Mouse (Mus musculus) adrenal gland (tissue): ENCODE results near the gene Jmjd1c.

Experiments
- intact Hi-C: fragments of 180-260 bp; cut with DNase I; formaldehyde crosslinking; loops from one replicate; pipeline ENCODE4 v1.15.1; 2025
- long read RNA-seq, 2 experiments: library from polyadenylated mRNA; unstranded; transcript quantifications; one replicate each; pipeline ENCODE4 v2.0.0; 2020; ENCODE audit warnings: borderline replicate concordance in 1 of 2; ENCODE audit not compliant: insufficient replicate concordance in 1 of 2

Gene Jmjd1c
- long read RNA-seq, experiment 1, partial matches to known transcripts = 4 of 5 reads
- long read RNA-seq, experiment 1, other reads (novel, unspliced or antisense) = 1 of 5 reads
- long read RNA-seq, experiment 2, partial matches to known transcripts = 8 of 15 reads
- long read RNA-seq, experiment 2, other reads (novel, unspliced or antisense) = 7 of 15 reads

DNA sequence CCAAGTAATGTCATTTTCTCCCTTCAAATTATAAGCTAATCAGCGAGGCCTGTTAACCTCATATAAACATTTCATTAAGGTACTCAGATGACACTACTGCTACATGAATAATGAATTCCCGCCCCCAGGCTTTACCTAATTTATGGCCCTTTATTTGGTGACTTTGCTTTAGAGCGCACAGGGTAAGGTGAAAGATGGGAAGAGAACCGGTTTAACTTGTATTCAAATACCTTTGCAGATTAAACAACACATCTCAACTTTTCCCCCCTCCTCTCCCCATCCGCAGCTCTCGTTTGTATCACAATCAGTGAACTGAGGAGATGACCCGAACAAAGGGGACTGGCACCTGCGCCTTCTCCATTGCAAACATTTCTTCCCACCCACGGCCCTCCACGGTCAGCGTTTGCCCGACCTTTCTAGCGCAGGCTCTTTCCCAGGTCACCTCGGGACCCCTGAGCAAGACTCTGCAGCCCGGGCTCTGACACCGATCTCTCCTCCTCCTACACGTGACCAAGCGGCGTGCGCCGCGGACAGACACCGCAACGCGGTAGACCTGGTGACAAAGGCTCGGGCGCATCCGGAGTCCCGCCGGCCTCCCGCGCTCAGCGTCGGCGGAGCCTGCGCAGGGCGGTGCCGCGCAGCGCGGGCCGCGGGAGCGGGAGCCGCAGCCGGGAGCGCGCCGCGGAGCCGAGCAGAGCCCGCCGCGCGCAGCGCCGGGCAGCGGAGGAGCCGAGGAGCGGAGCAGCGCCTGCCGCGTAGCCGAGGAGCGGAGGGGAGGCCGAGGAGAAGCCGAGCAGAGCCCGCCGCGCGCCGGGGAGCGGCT, at the start of gene Jmjd1c:
Jmjd1c (plus strand) TSS at position 328 of the 823 bp plus-strand sequence.
- intact Hi-C loops = no loop called here

DNA sequence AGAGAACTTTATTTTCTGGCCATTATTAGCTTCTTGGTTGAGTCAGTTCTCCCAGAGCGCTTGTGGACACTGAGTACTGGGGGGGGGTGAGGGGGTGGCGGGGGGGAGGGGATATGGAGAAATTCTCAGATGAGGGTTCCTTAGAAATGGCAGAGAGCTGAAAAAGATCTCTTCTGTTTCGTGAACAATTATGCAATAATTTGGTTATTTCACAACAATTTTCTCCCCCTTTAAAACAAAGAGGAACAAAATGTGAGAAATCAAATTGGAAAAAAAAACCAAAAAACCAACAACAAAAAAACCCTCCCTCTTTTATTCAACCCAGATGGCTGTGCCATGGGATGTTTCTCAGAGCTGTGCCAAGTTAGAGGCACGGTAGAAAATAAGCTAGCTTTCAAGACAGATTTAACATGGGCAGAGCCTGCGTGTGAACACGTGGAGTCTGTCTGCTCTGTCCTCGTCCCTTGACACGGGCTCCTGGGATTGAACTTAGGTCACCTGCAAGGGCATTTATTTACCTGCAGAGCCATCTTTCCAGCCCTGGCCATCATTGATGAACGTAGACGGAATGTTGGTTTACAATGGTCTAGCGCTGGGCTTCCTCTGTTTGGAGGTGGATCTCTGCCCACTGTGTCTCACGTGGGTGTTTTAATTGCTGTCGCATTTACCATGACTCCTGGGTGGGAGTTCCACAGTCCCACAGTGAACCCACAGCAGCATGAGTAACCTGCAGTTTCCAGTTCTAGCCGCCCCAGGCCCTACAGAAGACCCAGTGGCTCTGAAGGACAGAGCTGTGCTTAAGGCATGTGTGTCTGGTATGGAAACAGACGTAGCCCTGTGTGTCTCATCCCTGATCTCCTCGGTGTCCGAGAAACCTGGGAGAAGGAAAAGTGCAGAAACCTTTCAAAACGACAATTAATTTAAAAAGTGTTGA, 47.9 kb upstream of the Jmjd1c start:
- intact Hi-C loops = no loop called here

DNA sequence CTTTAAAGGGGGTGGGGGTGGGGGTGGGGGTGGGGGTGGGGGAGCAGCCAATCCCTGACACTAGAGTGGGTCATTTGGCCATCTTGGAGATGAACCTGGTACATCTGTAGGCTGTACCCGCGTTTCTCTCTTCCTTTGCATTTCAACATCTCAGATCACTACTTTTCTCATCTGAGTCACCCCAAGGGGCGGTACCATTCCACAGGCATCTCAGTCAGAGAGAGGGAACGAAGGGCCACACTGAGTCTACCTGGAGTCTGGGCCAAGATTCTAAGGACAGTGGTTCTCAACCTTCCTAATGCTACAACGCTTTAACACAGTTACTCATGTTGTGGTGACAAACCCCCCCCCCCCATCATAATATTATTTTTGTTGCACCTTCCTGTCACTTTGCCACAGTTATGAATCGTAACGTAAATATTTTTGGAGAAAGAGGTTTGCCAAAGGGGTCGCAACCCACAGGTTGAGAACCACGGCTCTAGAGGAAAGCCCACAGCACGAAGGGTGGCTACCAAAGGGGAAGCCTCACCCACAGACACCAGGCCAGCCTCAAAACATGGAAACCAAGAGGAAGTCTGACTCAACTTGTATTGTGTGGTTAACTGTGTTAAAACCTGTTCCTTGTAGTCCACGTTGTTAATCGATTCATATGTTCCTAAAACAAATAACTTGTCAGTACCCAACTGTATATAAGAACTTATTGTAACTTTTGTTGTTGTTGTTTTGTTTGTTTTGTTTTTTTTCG, 46.9 kb upstream of the Jmjd1c start:
- intact Hi-C loops = no loop called here

DNA sequence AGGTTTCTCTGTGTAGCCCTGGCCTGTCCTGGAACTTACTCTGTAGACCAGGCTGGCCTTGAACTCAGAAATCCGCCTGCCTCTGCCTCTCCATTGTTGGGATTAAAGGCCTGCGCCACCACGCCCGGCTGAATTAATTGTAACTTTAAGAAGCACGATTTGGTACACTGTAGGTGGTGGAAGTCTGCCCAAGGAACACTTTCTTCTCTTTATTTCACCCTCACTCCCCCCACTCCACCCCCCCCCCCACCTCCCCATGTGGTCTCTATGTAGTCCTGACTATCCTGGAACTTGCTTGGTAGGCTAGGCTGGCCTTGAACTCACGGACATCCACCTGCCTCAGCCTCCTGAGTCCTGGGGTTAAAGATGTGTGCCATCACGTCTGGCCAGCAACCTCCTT, 46.3 kb upstream of the Jmjd1c start:
- intact Hi-C loops = no loop called here

DNA sequence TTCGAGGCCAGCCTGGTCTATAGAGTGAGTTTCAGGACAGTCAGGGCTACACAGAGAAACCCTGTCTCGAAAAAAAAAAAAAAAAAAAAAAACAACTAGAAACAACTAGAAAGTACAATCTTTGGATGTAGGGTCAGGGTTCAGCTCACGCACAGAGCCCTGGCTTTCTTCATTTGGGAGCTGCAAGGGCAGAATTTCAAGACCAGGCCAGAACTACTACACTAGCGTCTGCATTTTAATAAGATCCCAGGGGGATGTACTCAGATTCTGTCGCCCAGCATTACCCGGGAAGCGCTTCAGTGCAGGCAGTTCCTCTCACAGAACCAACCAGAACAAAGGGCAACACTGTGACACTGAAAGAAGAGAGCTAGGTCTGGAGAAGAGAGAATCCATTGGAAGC, 45.2 kb upstream of the Jmjd1c start:
- intact Hi-C loops = no loop called here

DNA sequence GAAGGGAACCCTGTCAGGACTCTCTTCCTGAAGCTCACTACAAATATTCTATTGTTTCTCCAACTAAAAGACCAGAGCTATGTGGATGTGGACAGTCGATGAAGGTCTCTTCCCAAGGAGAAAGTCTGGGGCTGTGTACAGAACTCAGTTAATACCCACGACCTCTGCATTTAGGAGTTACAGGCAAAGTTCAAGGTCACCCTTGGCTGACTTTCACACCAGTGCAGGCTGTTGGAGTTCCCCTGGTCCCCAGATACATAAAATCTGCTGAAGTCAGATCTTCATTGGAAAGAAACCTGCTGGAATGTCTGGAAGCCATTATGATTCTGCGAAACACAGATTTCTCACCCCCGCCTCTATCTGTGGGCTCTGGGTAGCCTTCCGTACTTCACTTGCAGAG, 44.5 kb upstream of the Jmjd1c start:
- intact Hi-C loops = no loop called here

DNA sequence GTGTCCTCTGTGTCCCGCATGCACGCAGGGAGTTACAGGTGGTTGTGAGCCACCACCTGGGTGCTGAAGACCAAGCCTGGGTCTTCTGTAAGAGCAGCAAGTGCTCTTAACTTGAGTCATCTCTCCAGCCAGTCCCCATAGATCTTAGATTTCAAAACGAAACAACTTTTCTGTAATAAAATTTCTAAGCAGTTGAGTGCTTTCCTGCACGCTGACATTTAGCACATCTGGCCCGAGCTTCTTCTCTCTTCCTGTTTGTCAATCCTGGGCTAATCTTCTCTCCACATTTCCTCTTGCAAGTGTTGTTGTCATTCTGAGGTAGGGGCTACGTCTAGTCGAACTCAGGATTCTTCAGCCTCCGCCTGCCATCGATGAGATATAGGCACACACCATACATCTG, 43.5 kb upstream of the Jmjd1c start:
- intact Hi-C loops = no loop called here

DNA sequence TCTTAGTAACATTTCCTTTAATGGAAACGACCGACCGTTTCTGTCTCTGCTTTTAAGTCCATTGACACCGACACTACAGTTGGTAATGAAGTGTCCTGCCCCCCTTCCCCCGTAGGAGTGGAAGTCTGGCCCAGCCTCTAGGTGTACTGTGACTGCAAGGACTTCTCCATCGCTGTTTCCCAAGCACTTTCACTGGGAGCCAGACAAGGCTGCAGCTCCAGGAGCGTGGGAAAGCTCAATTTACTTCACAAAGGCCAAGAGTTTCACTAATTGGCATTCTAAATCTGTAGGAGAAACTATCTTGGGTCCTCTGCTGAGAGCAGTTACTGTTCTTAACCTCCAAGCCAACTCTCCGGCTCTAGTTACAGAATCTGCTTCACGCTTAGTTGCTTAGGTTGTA, 42.5 kb upstream of the Jmjd1c start:
- intact Hi-C loops = no loop called here

DNA sequence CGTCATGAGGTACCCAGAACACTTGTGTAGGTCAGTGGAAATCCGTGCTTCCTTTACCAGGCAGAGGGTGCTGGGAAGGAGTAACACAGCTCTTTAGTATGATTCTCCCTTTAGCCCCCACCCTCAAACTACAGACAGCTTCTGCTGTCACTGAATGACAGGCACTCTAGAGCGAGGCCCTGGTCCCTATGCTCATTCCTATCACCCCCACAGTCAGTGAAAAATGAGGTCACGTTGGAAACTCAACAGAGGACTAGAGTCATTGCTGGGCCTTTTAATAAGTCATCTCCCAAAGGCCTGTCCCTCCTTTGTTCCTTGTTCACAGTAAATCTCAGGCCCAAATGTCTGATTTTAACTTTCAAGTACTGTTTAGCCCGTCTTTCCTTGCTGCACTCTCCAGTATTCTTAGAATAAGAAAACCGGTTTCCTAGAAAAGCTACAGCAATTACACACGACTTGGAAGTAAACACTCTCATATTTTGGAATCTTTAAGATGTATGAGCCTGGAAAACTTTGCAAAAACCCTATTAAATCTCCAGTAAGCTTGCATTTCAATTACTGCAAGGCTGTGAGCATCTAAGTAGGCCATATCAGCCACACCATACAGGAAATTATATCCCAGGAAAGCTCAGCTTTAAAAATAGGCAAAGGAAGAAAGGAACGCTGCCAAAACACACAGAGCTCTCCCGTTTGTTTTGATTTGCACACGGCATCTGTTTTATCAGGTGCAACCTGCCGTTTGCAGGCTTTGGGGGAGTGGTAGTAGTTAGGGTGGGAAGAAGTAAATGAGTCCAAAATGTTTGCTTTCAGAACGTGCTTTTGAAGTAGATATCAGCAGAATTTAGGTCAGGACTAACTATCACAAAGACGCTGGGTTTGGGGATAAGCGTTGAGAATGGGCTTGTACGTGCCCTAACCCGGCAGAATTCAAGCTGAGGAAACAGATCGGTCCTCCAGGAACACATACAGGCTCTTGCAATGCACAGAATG, 39.8 kb upstream of the Jmjd1c start:
- intact Hi-C loops = no loop called here

DNA sequence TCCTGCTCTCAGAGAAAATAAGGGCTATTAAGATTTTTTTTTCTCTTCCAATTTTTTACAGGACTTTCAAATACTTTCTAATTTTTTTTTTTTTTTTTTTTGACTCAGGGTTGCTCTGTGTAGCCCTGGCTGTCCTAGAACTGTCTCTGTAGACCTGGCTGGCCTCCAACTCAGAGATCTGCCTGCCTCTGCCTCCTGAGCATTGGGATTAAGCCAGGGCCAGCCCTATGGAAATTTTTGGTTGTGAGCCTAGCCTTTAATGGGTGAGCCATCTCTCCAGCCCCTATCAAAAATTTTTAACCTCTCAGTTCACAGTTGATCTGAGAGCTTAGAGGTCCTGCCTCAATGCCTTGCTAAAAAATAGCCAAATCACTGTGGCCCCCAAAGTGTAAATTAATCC, 38.7 kb upstream of the Jmjd1c start:
- intact Hi-C loops = no loop called here

DNA sequence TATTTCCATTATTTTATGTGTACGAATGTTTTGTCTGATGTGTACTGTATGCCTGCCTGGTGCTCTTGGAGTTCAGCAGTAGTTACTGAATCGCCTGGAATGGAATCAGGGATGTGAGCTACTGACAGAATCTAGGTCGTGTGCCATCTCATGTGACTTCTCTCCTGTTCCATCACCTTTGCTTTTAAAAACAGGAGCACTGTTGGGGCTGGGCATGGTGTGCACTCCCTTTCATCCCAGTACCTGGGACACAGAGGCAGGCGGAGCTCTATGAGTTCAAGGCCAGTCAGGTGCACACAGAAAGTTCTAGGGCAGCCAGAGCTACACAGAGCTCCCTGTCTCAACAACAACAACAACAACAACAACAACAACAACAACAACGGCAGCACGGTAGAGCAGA, 38.2 kb upstream of the Jmjd1c start:
- intact Hi-C loops = no loop called here

DNA sequence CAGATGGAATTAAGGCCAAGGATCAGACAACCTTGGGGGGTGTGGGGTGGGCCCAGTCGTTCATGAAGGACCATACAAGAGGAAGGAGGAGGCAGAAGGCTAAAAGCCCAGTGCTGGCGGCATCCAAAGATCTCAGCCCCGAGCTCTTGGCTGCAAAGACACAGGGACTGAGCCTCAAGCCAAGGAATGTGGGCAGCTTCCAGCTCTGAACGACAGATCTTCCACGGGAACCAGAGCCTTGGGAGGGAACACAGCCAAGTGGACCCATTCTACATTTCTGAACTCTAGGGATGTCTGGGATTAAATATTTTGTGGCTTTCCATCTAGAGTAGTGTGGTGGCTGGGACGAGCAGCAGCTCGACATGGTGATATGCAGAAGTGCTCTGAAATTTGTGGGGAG, 37.6 kb upstream of the Jmjd1c start:
- intact Hi-C loops = no loop called here

DNA sequence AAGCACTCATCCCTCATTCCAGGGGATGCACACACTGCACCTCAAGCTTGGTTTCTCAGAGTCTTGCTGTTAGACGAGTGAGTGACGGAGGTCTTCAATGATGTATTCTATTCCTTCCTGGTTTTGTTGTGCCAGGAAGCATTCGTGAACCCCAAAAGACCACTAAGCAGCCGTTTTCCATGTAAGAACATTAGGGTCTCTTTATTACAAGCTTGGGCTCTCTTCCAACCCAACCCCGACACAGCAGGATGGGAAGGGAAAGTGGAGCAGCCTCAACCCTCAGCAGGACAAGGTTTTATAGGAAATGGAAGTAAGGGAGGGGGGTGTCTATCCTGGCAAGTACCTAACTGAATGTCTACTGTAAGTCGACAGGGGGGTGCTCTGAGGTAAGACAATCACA, 37.2 kb upstream of the Jmjd1c start:
- intact Hi-C loops = no loop called here

DNA sequence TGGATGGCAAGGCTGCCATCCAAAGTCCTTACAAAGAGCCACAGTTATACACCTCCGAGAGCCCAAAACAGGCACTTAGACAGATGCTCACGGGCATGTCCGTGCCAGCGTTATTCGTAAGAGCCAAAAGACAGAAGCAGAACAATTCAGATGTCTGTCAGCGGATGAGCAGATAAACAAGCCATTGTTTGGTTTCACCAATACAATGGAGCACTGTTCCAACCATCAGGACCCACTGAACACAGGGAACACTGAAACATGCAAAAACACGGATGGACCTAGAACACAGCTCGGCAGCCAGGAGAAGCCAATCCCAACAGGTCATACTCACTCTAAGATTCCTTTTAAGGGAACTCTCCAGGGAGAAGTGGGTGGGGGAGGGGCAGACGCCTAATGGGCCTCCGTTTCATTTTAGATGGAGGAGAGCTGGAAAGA, 34.5 kb upstream of the Jmjd1c start:
- intact Hi-C loops = no loop called here

DNA sequence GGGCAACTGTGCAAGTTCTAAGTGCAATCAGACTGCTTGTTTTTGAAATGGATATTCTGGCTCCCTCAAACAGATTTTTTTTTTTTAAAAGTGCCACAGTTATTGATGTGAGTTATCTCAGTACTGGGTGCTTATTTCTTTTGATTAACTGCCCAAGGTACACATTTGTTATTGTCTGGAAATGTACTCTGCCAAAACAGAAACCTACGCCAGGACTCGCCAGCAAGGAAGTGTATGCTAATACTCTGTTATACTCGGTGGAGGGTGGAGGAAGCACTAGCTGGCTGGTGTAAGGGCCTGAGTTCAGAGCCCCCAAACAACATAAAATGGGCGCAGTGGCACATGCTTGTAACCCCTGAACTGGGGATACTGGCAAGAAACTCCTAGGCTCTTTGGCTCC, 34.1 kb upstream of the Jmjd1c start:
- intact Hi-C loops = no loop called here

DNA sequence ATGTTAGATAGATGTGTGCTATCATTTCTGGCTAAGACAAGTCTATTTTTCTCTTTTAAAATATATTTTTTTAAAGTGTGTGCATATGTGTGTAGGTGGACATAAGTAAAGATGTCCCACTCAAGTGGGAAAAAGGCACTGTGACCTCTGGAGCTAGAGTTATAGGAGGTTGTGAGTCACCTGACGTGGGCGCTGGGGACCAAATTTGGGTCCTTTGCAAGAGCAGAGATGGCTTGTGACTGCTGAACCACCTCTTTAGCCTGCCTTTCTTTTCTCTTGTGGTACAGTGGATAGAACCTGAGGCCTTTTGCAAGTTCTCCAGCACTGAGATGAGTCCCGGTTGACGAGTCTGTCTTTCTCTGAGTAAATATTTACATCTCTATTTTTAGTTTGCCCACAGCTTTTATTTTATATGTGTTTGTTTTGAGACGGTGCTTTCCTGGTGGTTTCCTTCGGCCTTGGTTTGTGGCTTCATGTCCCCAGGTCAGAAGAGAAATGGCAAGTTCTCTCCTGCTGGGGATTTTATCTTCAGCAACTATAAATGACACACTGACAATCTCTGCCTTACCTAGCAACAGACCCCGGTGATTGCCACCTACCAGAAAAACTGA, 30.5 kb upstream of the Jmjd1c start:
- intact Hi-C loops = no loop called here

DNA sequence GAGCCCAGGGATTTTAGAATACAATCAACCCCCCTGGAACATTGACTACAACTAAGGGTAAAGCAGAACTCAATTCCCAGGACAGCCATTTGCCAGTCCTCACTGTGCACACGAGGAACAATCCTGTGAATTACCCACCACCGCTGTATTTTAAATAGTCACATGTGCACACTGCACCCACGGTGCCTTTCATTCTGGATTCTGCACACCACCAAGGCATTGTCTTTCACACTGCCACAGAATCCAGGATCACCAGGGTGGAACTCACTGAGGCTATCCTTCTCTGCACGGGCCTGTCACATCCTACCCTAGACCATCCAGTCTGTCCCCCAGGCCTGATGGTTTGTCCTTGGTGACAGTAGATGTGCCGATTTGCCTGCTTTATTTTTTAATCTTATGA, 30.0 kb upstream of the Jmjd1c start:
- intact Hi-C loops = no loop called here

DNA sequence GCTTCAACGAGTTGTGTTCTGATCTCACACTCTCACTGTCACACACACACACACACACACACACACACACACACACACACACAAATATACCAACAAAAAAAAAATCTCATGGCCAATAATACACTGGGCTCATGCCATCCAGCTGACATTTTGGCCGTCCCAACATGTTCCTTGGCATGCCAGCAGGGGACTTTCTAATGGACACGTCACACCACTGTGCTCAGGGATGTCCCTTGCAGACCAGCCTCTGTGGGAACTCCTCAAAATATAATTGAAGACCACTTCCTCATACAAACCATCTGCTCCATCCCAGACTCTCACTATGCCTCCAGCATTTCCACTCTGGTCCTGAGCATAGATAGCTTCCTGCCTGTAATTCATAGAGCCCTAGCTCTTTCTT, 29.5 kb upstream of the Jmjd1c start:
- intact Hi-C loops = no loop called here

DNA sequence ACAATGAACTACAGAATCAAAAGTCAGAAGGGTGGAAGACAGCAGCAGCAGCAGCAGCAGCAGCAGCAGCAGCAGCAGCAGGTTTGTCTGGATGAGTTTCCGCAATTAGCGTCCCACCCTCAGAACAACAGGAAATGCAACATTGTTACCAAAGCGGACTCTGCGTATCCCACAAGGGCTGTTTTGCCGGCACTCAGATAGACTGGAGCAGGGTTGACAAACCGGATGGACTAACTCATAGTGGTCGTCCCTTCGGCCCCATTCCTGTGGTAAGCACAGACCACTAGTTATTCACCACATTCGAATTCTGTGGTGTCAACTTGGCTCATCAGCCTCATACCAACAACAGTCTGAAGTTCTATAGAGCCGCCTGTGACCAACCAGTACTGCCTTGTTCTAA, 26.9 kb upstream of the Jmjd1c start:
- intact Hi-C loops = no loop called here

DNA sequence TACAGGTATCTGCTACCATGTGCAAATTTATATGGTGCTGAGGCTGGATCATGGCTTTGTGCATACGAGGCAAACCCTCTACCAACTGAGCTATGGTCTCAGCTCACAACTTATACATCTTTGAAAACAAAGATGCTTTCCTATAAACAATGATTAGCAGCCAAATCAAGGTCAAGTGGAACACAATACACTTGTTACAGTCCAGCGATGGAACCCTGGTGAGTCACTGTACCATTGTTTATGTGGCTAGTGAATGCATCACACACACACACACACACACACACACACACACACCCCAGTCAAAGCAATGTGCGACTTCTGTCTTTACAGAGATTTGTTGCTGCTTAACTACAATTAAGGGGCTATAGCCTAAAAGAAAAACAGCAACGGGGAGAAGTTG, 24.5 kb upstream of the Jmjd1c start:
- intact Hi-C loops = no loop called here
